ENCODE assay signal across 23 mouse cellular contexts in the genomic region with DNA sequence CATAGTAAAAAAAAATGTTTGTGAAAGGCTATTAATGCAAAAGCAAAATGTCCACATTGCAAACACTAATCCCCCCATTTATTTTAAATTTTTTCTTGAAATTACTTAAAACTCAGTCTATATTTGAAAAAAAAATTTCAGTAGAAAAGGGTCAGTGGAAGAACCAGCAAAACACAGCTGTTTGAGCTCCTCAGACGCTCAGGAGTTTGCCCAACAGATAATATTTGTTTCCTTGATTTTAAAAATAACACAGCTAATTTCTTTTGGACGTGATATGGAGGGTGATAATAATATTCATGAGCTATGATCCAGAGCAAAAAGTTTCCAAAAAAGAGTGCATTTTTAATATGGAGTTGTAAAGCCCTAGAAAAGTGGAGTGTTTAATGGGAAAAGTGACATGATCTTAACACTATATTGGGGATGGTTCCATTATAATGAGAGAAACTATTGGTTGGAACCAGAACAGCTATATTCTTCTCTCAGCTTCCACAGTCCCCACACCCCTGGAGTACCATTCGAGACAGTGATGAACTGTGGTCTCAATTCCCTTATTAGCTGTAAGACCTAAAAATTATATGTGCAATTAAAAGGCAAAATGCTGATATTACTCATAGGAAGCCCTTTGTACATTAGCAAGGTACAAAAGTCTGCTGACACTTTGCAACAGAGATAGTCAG.
DNase-seq lines count a peak whose midpoint lies in the region; ATAC-seq lines count a peak whose summit lies in the region.
"Had no signal": no experiment of that assay in that cellular context is flagged by ENCODE, and none has a peak within 500 bp of the region (broad histone marks: within the 10 kb centered on the region; RNA-seq: fewer than 3 reads in every experiment).

No protein-coding gene starts in this region.

- H3K9me3 ChIP-seq in lung, embryonic 16.5 days (ENCODE audit: control insufficient read depth, low read length) = no peaks in the 10 kb centered on the region
- H3K9me3 ChIP-seq in neural tube, embryonic 13.5 days = no peaks in the 10 kb centered on the region
- no peaks in the 10 kb centered on the region for H3K9me3 ChIP-seq in neural tube, embryonic 15.5 days (replicated peaks)
- H3K9me3 ChIP-seq: embryonic facial prominence, embryonic 12.5 days; embryonic facial prominence, embryonic 15.5 days; heart, embryonic 15.5 days; hindbrain, embryonic 10.5 days had no signal

- no peak overlapping the region for H3K9ac ChIP-seq in lung, embryonic 16.5 days (ENCODE audit: low read length)
- no peak overlapping the region for H3K9ac ChIP-seq in neural tube, embryonic 13.5 days
- H3K9ac ChIP-seq in neural tube, embryonic 15.5 days (replicated peaks) = no peak overlapping the region
- H3K9ac ChIP-seq: embryonic facial prominence, embryonic 12.5 days; embryonic facial prominence, embryonic 15.5 days; forebrain, postnatal 0 days; heart, embryonic 12.5 days; heart, embryonic 15.5 days; hindbrain, embryonic 13.5 days had no signal

- H3K27me3 ChIP-seq in lung, embryonic 16.5 days (ENCODE audit: control insufficient read depth, insufficient read depth, low read depth, low read length) = no peaks in the 10 kb centered on the region
- H3K27me3 ChIP-seq in neural tube, embryonic 13.5 days = no peaks in the 10 kb centered on the region
- no peaks in the 10 kb centered on the region for H3K27me3 ChIP-seq in neural tube, embryonic 15.5 days (replicated peaks)
- H3K27me3 ChIP-seq: embryonic facial prominence, embryonic 12.5 days; embryonic facial prominence, embryonic 15.5 days; heart, embryonic 12.5 days; heart, embryonic 15.5 days; hindbrain, embryonic 13.5 days had no signal

- WGBS in lung, embryonic 16.5 days = 50% methylated on average over 3 of the region's 3 CpGs
- WGBS in neural tube, embryonic 13.5 days = 59% methylated on average over 3 of the region's 3 CpGs
- 54% methylated on average over 3 of the region's 3 CpGs for WGBS in neural tube, embryonic 15.5 days

- no peak overlapping the region for H3K4me3 ChIP-seq in lung, embryonic 16.5 days (ENCODE audit: low read length)
- no peak overlapping the region for H3K4me3 ChIP-seq in neural tube, embryonic 13.5 days
- no peak overlapping the region for H3K4me3 ChIP-seq in neural tube, embryonic 15.5 days (replicated peaks)
- H3K4me3 ChIP-seq: embryonic facial prominence, embryonic 12.5 days; embryonic facial prominence, embryonic 15.5 days; heart, embryonic 12.5 days; heart, embryonic 15.5 days; hindbrain, embryonic 10.5 days; hindbrain, embryonic 13.5 days had no signal

- H3K27ac ChIP-seq in lung, embryonic 16.5 days (ENCODE audit: low read length) = no peak overlapping the region
- no peak overlapping the region; the same call in 1 of the 2 replicates for H3K27ac ChIP-seq in neural tube, embryonic 13.5 days (replicated peaks)
- H3K27ac ChIP-seq in neural tube, embryonic 15.5 days (replicated peaks) = no peak overlapping the region
- H3K27ac ChIP-seq: embryonic facial prominence, embryonic 12.5 days; embryonic facial prominence, embryonic 15.5 days; heart, embryonic 15.5 days; hindbrain, embryonic 10.5 days; hindbrain, embryonic 13.5 days had no signal

- H3K4me2 ChIP-seq in lung, embryonic 16.5 days (ENCODE audit: low read depth, low read length) = no peak overlapping the region
- H3K4me2 ChIP-seq in neural tube, embryonic 13.5 days = no peak overlapping the region
- H3K4me2 ChIP-seq in neural tube, embryonic 15.5 days = no peak overlapping the region
- H3K4me2 ChIP-seq: embryonic facial prominence, embryonic 12.5 days; embryonic facial prominence, embryonic 15.5 days; heart, embryonic 12.5 days; heart, embryonic 15.5 days; hindbrain, embryonic 13.5 days had no signal

- ATAC-seq in lung, embryonic 16.5 days (ENCODE audit: low read depth) = peak; percentile 60; the same call in 1 of the 2 replicates
- peak; percentile 71; the same call in 1 of the 2 replicates for ATAC-seq in neural tube, embryonic 13.5 days (ENCODE audit: low read depth)
- peak; percentile 66 for ATAC-seq in neural tube, embryonic 15.5 days (ENCODE audit: low FRiP score)
- ATAC-seq: CD4-positive, CD25-positive, alpha-beta regulatory T cell, adult 4 months; forebrain, embryonic 14.5 days had no signal

- H3K4me1 ChIP-seq in lung, embryonic 16.5 days (replicated peaks; ENCODE audit: control insufficient read depth, insufficient read depth, low read length) = no peaks in the 10 kb centered on the region
- peaks cover 15% of the 10 kb centered on the region; the same call in 1 of the 2 replicates for H3K4me1 ChIP-seq in neural tube, embryonic 13.5 days (replicated peaks)
- peaks cover 4% of the 10 kb centered on the region; the same call in 1 of the 2 replicates for H3K4me1 ChIP-seq in neural tube, embryonic 15.5 days
- H3K4me1 ChIP-seq: embryonic facial prominence, embryonic 12.5 days; embryonic facial prominence, embryonic 15.5 days; hindbrain, embryonic 13.5 days had no signal

- no peak for DNase-seq in lung, postnatal 4 days
- no peak for DNase-seq in neural tube, embryonic 10.5 days (ENCODE audit: extremely low spot score, low spot score)
- DNase-seq in spleen, postnatal 10 days (ENCODE audit: low spot score in 2 of 2) = no peak
- DNase-seq: cerebellum, adult 11 months; cerebellum, adult 2 months; cerebellum, adult 9-11 months; cerebellum, postnatal 25 days; forebrain, postnatal 0 days; gastrocnemius, postnatal 25 days; heart, adult 18-20 months; heart, postnatal 10 days; heart, postnatal 36 days had no signal

- H3K36me3 ChIP-seq in lung, embryonic 16.5 days (ENCODE audit: control insufficient read depth, insufficient read depth, low read length) = no peaks in the 10 kb centered on the region
- H3K36me3 ChIP-seq in neural tube, embryonic 13.5 days = no peaks in the 10 kb centered on the region
- no peaks in the 10 kb centered on the region for H3K36me3 ChIP-seq in neural tube, embryonic 15.5 days
- H3K36me3 ChIP-seq: embryonic facial prominence, embryonic 12.5 days; embryonic facial prominence, embryonic 15.5 days; heart, embryonic 12.5 days; heart, embryonic 15.5 days; hindbrain, embryonic 10.5 days; hindbrain, embryonic 13.5 days had no signal
